Mouse (Mus musculus): ENCODE data around the gene Tpk1. TPM values are rescaled to one million over a fixed set of nuclear protein-coding genes. Genes with fewer than 3 reads are reported as not detected.

Gene Tpk1
- polyA plus RNA-seq, 2 experiments, result 3.9 to 5.8 TPM

- Histone ChIP-seq H3K27ac (no peak overlapping the region), H3K9me3 (ENCODE audit: control insufficient read depth, low read length) (no peaks in the 10 kb centered on the region), H3K4me3 (ENCODE audit: insufficient read depth in 1 of 2, low read depth in 2 of 2, low read length in 2 of 2) (no peak overlapping the region), H3K4me1 (replicated peaks; ENCODE audit: control insufficient read depth in 2 of 2, insufficient read depth in 2 of 2, low read length in 1 of 2) (peaks cover 11 to 14% of the 10 kb centered on the region in 2 experiments), H3K9ac (replicated peaks) (no peak overlapping the region), H3K36me3 (replicated peaks; ENCODE audit: control insufficient read depth, insufficient read depth, low read depth) (no peaks in the 10 kb centered on the region), H3K27me3 (ENCODE audit: control insufficient read depth, insufficient read depth, low read length) (no peaks in the 10 kb centered on the region), H3K4me2 (ENCODE audit: low read depth) (no peak overlapping the region)
- TF ChIP-seq CTCF (IDR thresholded peaks at IDR 0.05; ENCODE audit: low read depth) (no peak), EP300 (IDR thresholded peaks at IDR 0.05; ENCODE audit: low read depth) (no peak)
- ATAC-seq (ENCODE audit: insufficient read depth), result no peak
- 63% methylated on average over 8 of the region's 8 CpGs for WGBS (ENCODE audit: insufficient replicate concordance)
- DNase-seq (ENCODE audit: low read depth in 3 of 3, low spot score in 3 of 3), result no peak
Observed at GRCm38 (mm10) chr6:43654876-43655456, 11.1 kb downstream of the Tpk1 start.

- no peaks in the 10 kb centered on the region for H3K27me3 ChIP-seq (ENCODE audit: control insufficient read depth, insufficient read depth, low read length)
- WGBS (ENCODE audit: insufficient replicate concordance), result 75% methylated on average over 2 of the region's 2 CpGs
- no peak overlapping the region for H3K27ac ChIP-seq
- no peaks in the 10 kb centered on the region for H3K36me3 ChIP-seq (replicated peaks; ENCODE audit: control insufficient read depth, insufficient read depth, low read depth)
- H3K4me1 ChIP-seq (replicated peaks; ENCODE audit: control insufficient read depth in 2 of 2, insufficient read depth in 2 of 2, low read length in 1 of 2), result no peaks in the 10 kb centered on the region
- no peak overlapping the region for H3K4me2 ChIP-seq (ENCODE audit: low read depth)
- no peak for TF ChIP-seq CTCF (IDR thresholded peaks at IDR 0.05; ENCODE audit: low read depth)
- TF ChIP-seq EP300 (IDR thresholded peaks at IDR 0.05; ENCODE audit: low read depth), result no peak
- no peak overlapping the region; the same call in 1 of the 2 replicates for H3K9ac ChIP-seq (replicated peaks)
- ATAC-seq (ENCODE audit: insufficient read depth) (no peak), DNase-seq (ENCODE audit: low read depth in 3 of 3, low spot score in 3 of 3) (no peak)
- no peak overlapping the region for H3K4me3 ChIP-seq (ENCODE audit: insufficient read depth in 1 of 2, low read depth in 2 of 2, low read length in 2 of 2)
- no peaks in the 10 kb centered on the region for H3K9me3 ChIP-seq (ENCODE audit: control insufficient read depth, low read length)
Observed at GRCm38 (mm10) chr6:43649516-43649915, 16.6 kb downstream of the Tpk1 start.

- WGBS (ENCODE audit: insufficient replicate concordance), result 44% methylated on average over 2 of the region's 2 CpGs
- no peak for ATAC-seq (ENCODE audit: insufficient read depth)
Observed at GRCm38 (mm10) chr6:43645674-43646073, 20.4 kb downstream of the Tpk1 start.

GRCm38 (mm10) chr6:43645105-43645504, 21.0 kb downstream of the Tpk1 start:
- no peak for DNase-seq (ENCODE audit: low read depth in 3 of 3, low spot score in 3 of 3)
- Histone ChIP-seq H3K9me3 (ENCODE audit: control insufficient read depth, low read length) (no peaks in the 10 kb centered on the region), H3K4me3 (ENCODE audit: insufficient read depth in 1 of 2, low read depth in 2 of 2, low read length in 2 of 2) (no peak overlapping the region), H3K4me2 (ENCODE audit: low read depth) (no peak overlapping the region), H3K27me3 (ENCODE audit: control insufficient read depth, insufficient read depth, low read length) (no peaks in the 10 kb centered on the region), H3K27ac (no peak overlapping the region), H3K9ac (replicated peaks) (no peak overlapping the region), H3K4me1 (replicated peaks; ENCODE audit: control insufficient read depth in 2 of 2, insufficient read depth in 2 of 2, low read length in 1 of 2) (peaks cover 0 to 3% of the 10 kb centered on the region in 2 experiments; a peak in 2 of 4 replicates), H3K36me3 (replicated peaks; ENCODE audit: control insufficient read depth, insufficient read depth, low read depth) (no peaks in the 10 kb centered on the region)
- ATAC-seq (ENCODE audit: insufficient read depth), result no peak
- TF ChIP-seq CTCF (IDR thresholded peaks at IDR 0.05; ENCODE audit: low read depth), result no peak
- TF ChIP-seq EP300 (IDR thresholded peaks at IDR 0.05; ENCODE audit: low read depth), result no peak
- WGBS (ENCODE audit: insufficient replicate concordance), result 47% methylated on average over 1 of the region's 1 CpGs

More at GRCm38 (mm10) chr6:43645674-43646073, 20.4 kb downstream of the Tpk1 start:
- no peaks in the 10 kb centered on the region for H3K9me3 ChIP-seq (ENCODE audit: control insufficient read depth, low read length)
- H3K27ac ChIP-seq, result no peak overlapping the region
- no peak for DNase-seq (ENCODE audit: low read depth in 3 of 3, low spot score in 3 of 3)
- no peak overlapping the region for H3K4me2 ChIP-seq (ENCODE audit: low read depth)
- H3K4me3 ChIP-seq (ENCODE audit: insufficient read depth in 1 of 2, low read depth in 2 of 2, low read length in 2 of 2), result no peak overlapping the region
- no peaks in the 10 kb centered on the region for H3K27me3 ChIP-seq (ENCODE audit: control insufficient read depth, insufficient read depth, low read length)
- H3K36me3 ChIP-seq (replicated peaks; ENCODE audit: control insufficient read depth, insufficient read depth, low read depth), result no peaks in the 10 kb centered on the region
- no peak for TF ChIP-seq EP300 (IDR thresholded peaks at IDR 0.05; ENCODE audit: low read depth)
- TF ChIP-seq CTCF (IDR thresholded peaks at IDR 0.05; ENCODE audit: low read depth), result no peak
- H3K9ac ChIP-seq (replicated peaks), result no peak overlapping the region
- peaks cover 0 to 3% of the 10 kb centered on the region in 2 experiments; a peak in 2 of 4 replicates for H3K4me1 ChIP-seq (replicated peaks; ENCODE audit: control insufficient read depth in 2 of 2, insufficient read depth in 2 of 2, low read length in 1 of 2)

- Histone ChIP-seq H3K27me3 (ENCODE audit: control insufficient read depth, insufficient read depth, low read length) (no peaks in the 10 kb centered on the region), H3K9ac (replicated peaks) (no peak overlapping the region), H3K27ac (no peak overlapping the region), H3K4me1 (replicated peaks; ENCODE audit: control insufficient read depth in 2 of 2, insufficient read depth in 2 of 2, low read length in 1 of 2) (peaks cover 0 to 3% of the 10 kb centered on the region in 2 experiments; a peak in 2 of 4 replicates), H3K4me2 (ENCODE audit: low read depth) (no peak overlapping the region), H3K4me3 (ENCODE audit: insufficient read depth in 1 of 2, low read depth in 2 of 2, low read length in 2 of 2) (no peak overlapping the region), H3K36me3 (replicated peaks; ENCODE audit: control insufficient read depth, insufficient read depth, low read depth) (no peaks in the 10 kb centered on the region), H3K9me3 (ENCODE audit: control insufficient read depth, low read length) (no peaks in the 10 kb centered on the region)
- no peak for ATAC-seq (ENCODE audit: insufficient read depth)
- TF ChIP-seq EP300 (IDR thresholded peaks at IDR 0.05; ENCODE audit: low read depth) (no peak), CTCF (IDR thresholded peaks at IDR 0.05; ENCODE audit: low read depth) (no peak)
- DNase-seq (ENCODE audit: low read depth in 3 of 3, low spot score in 3 of 3), result no peak
- 72% methylated on average over 6 of the region's 6 CpGs for WGBS (ENCODE audit: insufficient replicate concordance)
Observed at GRCm38 (mm10) chr6:43643718-43644117, 22.4 kb downstream of the Tpk1 start.
